Mouse (Mus musculus) embryonic facial prominence, embryonic 14.5 days (tissue): ENCODE measurements around the gene Glod4. TPM values are rescaled to one million over a fixed set of nuclear protein-coding genes. Genes with fewer than 3 reads are reported as not detected.

Experiments
- ATAC-seq: fragments of 200-750 bp; cut with Nextera tagmentation; 2 replicates; pipeline ENCODE4 v1.8.0; 2017; ENCODE audit warnings: low read depth, moderate number of reproducible peaks, moderate TSS enrichment
- DNase-seq: peaks from one replicate; pipeline ENCODE4 v3.0.0-alpha.2; 2015; ENCODE audit warnings: low spot score
- H3K27ac ChIP-seq: fragments of 300-500 bp; sonication (generic); replicated peaks from 2 replicates; pipeline ENCODE4 v1.5.1; 2014; ENCODE audit warnings: low read depth, mild to moderate bottlenecking, low read length, moderate library complexity
- H3K27me3 ChIP-seq: fragments of 300-500 bp; sonication (generic); replicated peaks from 2 replicates; pipeline ENCODE4 v1.6.1; 2014; ENCODE audit warnings: low read length; ENCODE audit not compliant: control insufficient read depth, insufficient read depth
- H3K36me3 ChIP-seq: fragments of 300-500 bp; sonication (generic); 2 replicates; pipeline ENCODE4 v1.6.1; 2014; ENCODE audit warnings: low read length, mixed read lengths; ENCODE audit not compliant: control insufficient read depth, insufficient read depth
- H3K4me1 ChIP-seq: fragments of 300-500 bp; sonication (generic); 2 replicates; pipeline ENCODE4 v1.6.1; 2014; ENCODE audit warnings: antibody characterized with exemption, low read length; ENCODE audit not compliant: control insufficient read depth, insufficient read depth
- H3K4me2 ChIP-seq: fragments of 300-500 bp; sonication (generic); 2 replicates; pipeline ENCODE4 v1.6.1; 2014; ENCODE audit warnings: low read depth, mild to moderate bottlenecking, low read length, moderate library complexity, mixed read lengths
- H3K4me3 ChIP-seq: fragments of 300-500 bp; sonication (generic); 2 replicates; pipeline ENCODE4 v1.5.1; 2014; ENCODE audit warnings: low read depth, mild to moderate bottlenecking, low read length
- H3K9ac ChIP-seq: fragments of 300-500 bp; sonication (generic); 2 replicates; pipeline ENCODE4 v1.6.1; 2014; ENCODE audit warnings: low read depth, mild to moderate bottlenecking, low read length, moderate library complexity, mixed read lengths
- H3K9me3 ChIP-seq: fragments of 300-500 bp; sonication (generic); 2 replicates; pipeline ENCODE4 v1.6.1; 2016; ENCODE audit warnings: low read length; ENCODE audit not compliant: control insufficient read depth
- WGBS: fragments of 180-500 bp; shearing (Covaris S2); extraction: QIAGEN DNeasy Blood & Tissue Kit; methylation state at CpG from one replicate; pipeline ENCODE4 v1.1.7; 2014; 5-methylcytosine and 5-hydroxymethylcytosine counted together
- polyA plus RNA-seq: library from polyadenylated mRNA; unstranded; fragments of >200 nt; fragmentation: Nextera tagmentation; extraction: Ambion mirVana; gene quantifications from 2 replicates; pipeline ENCODE4 v1.2.1, GENCODE M21; 2014

Glod4 gene
- polyA plus RNA-seq, 1 experiment from 2014 or later, result 129 TPM

DNA sequence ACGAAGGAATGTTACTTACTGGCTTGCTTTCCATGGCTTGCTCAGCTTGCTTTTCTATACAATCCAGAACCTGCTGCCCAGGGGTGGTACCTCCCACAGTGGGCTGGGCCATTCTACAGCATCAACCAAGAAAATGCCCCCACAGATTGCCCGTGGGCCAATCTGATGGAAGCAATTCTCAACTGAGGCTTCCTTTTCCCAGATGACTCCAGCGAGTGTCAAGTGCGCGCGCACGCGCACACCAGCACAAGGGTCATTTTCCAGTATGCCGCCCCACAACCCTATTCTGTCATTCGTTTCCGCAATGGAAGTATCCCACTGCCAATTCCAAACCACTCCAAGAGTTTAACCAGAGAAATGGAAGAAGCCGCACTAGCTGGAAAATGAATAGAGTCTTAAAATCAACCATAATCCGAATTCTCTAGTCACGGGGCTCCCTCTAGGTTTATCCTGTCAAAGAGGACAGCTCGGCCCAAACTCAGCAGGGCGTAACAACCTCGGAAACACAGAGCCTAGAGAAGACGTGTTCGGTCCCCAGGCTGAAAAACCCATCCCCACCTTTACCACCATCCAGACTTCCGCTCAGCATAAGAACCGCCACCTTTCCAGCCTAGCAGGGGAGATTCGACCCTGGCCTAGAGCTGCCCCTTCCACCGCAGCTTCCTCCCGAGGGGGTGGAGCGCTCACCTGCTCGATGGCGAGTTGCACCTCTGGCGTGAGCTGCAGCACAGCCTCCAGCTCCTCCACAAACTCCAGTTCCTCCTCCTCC lies 64.6 kb downstream of the Glod4 start:
- Histone ChIP-seq H3K36me3 (0 out of 2 replicates have a peak, but pooled peaks cover 12% of the 10 kb centered on the region), H3K9me3 (no peaks in the 10 kb centered on the region), H3K4me1 (peaks cover 10% of the 10 kb centered on the region), H3K4me2 (peak overlapping the region; percentile 81), H3K4me3 (peak overlapping the region; percentile 87), H3K27ac (peak overlapping the region; percentile 33; the same call in 1 of the 2 replicates), H3K27me3 (no peaks in the 10 kb centered on the region), H3K9ac (peak overlapping the region; percentile 72)
- DNase-seq (peak; percentile 64), ATAC-seq (peak; percentile 82)
- 1% methylated on average over 28 of the region's 28 CpGs for WGBS

DNA sequence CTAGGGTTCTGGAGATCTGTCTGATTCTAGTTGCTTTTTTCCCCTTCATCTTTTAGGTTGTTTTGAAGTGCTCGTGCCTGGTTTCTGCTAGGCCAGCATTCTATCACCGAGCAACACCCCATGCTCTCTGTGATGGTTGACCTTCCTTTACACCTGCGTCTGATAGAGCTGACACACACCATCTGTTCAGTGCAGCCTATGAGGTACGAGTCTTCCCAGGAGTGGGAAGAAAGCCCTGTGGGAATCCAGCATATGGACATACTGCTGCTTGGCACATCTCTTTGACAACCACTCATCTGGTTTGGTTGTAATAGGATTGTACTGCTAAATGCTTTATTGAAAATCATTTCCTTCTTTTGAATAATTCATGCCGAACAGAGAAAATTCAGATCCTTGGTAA lies 73.3 kb downstream of the Glod4 start:
- peaks cover 16% of the 10 kb centered on the region; the same call in 1 of the 2 replicates for H3K36me3 ChIP-seq
- H3K27me3 ChIP-seq, result no peaks in the 10 kb centered on the region
- no peak for DNase-seq
- H3K9ac ChIP-seq, result no peak overlapping the region
- WGBS, result 61% methylated on average over 5 of the region's 5 CpGs
- H3K4me3 ChIP-seq, result no peak overlapping the region
- no peak overlapping the region for H3K27ac ChIP-seq
- no peak for ATAC-seq
- H3K4me2 ChIP-seq, result no peak overlapping the region
- no peaks in the 10 kb centered on the region for H3K9me3 ChIP-seq
- H3K4me1 ChIP-seq, result no peaks in the 10 kb centered on the region

DNA sequence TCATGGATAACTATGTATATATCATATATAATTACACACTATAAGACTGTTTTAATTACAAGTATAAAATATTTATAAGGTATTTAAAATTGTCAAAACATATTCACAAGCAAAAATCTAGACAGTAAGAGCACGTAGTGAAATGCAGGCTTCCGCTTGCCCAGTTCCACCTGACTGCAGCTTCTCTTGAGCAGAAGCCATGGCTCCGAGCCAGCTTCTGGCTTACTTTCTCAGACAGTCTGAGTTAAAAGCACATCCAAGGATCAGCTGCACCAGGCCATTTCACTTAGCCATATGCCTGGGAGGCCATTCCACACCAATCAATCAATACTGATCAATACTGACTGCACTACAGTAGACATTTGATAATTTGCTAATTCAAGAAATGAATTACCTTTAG lies 74.5 kb downstream of the Glod4 start:
- Histone ChIP-seq H3K27ac (peak overlapping the region; percentile 15; the same call in 1 of the 2 replicates), H3K4me2 (no peak overlapping the region), H3K9me3 (no peaks in the 10 kb centered on the region), H3K9ac (no peak overlapping the region), H3K4me1 (no peaks in the 10 kb centered on the region), H3K36me3 (peaks cover 24% of the 10 kb centered on the region; the same call in 1 of the 2 replicates), H3K27me3 (no peaks in the 10 kb centered on the region), H3K4me3 (no peak overlapping the region)
- ATAC-seq, result no peak
- DNase-seq, result peak; percentile 77
- WGBS, result 68% methylated on average over 3 of the region's 3 CpGs

DNA sequence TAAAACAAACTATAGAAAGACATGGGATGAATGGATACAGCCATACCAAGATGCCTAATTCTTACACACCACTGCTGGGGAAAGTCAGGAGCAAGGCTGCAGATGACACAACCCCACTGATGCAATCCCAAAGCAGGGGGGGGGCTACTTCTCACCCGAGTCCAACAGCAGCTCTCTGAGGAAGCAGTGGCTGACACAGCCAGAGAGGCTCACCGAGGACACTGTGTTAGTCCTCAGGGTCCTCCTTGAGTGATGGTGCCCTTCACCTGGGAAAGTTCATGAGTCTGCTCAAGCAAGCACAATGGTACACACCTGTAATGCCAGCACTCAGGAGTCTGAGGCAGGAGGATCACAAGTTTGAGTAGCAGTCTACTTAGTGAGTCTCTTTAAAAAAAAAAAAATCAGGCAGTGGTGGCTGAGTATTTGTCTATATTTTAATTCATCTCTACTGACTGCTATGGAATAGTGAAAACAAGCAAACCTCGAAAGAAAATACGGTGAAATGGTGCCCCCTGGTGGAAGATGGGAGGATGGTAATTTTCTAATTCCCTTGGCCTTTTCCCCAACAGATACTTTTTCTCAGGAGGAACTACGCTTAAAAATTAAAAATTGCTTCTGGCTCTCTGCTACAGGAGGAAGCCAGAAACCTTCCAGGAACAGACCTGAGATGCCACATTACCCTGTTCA lies 76.3 kb downstream of the Glod4 start:
- 21% methylated on average over 5 of the region's 5 CpGs for WGBS
- ATAC-seq (no peak), DNase-seq (peak; percentile 72)

DNA sequence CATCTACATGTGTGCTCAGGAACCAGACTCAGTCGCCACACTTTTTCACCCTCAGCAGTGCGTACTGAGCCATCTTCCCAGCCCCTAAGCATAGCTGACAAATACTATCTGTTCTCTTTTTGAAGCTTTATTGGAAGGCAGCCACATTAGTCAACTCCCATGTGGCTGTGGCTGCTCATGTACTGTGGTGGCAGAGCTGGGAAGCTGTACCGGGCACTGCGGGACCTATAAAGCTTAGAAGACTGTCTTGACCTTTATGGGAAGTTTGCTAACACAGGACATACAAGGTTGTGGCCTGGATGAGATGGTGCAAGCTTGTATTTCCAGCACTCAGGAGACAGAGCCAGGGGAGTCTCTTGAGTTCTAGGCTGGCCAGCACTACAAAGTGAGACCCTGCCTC lies 76.9 kb downstream of the Glod4 start:
- Histone ChIP-seq H3K4me3 (no peak overlapping the region), H3K9me3 (no peaks in the 10 kb centered on the region), H3K4me1 (no peaks in the 10 kb centered on the region), H3K27me3 (no peaks in the 10 kb centered on the region), H3K36me3 (peaks cover 26% of the 10 kb centered on the region), H3K27ac (no peak overlapping the region), H3K9ac (no peak overlapping the region), H3K4me2 (no peak overlapping the region)
- WGBS, result 88% methylated on average over 4 of the region's 4 CpGs
- DNase-seq (no peak), ATAC-seq (no peak)

More for the DNA sequence above, 76.3 kb downstream of the Glod4 start:
- peaks cover 26% of the 10 kb centered on the region for H3K36me3 ChIP-seq
- H3K4me3 ChIP-seq, result no peak overlapping the region
- H3K4me1 ChIP-seq, result no peaks in the 10 kb centered on the region
- H3K9ac ChIP-seq, result no peak overlapping the region
- no peaks in the 10 kb centered on the region for H3K27me3 ChIP-seq
- H3K27ac ChIP-seq, result no peak overlapping the region
- H3K4me2 ChIP-seq, result no peak overlapping the region
- no peaks in the 10 kb centered on the region for H3K9me3 ChIP-seq

DNA sequence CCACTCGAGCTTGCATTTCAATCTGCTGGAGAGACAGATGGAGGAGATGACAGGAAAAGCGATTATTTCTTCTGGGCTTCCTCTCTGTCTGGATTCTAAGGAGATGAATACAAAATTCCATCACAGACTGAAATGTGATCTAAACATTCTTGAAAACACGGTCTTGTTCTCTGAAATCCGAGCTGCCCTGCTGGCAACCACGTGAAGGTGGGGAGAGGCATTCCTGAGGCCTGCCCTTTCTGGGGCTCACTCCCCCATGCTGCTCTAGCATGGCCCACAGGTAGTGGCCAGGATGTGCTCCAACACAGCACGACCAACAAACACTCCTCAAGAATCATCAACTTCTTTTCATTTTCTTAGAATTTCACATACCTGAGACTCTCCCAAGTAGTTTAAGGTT lies 83.3 kb downstream of the Glod4 start:
- Histone ChIP-seq H3K4me1 (no peaks in the 10 kb centered on the region; the same call in 1 of the 2 replicates), H3K27ac (0 out of 2 replicates have a peak overlapping the region, but pooled peaks have one; percentile 35), H3K27me3 (no peaks in the 10 kb centered on the region), H3K9ac (no peak overlapping the region), H3K4me3 (no peak overlapping the region), H3K9me3 (no peaks in the 10 kb centered on the region), H3K4me2 (no peak overlapping the region), H3K36me3 (peaks cover 37% of the 10 kb centered on the region)
- ATAC-seq (peak; percentile 53; the same call in 1 of the 2 replicates), DNase-seq (peak; percentile 72)
- 28% methylated on average over 6 of the region's 6 CpGs for WGBS

DNA sequence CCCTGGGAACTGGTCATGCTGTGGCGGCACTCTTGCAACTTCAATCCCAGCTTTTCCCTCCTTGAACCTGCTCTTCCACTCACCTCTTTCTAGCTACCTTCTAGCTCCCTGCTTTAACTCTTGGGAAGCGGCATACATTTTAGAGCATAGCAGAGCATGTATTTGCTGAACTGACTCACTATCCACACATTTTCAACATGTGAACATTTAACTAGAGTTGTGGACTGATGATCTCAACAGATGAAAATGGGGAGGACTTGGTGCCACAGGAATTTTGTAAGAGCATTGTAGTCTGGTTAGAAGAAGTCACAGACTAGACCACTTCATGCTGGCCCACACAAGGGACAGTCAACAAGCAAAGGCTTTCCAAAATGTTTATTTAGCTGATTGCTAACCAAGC lies 85.2 kb downstream of the Glod4 start:
- no peak overlapping the region for H3K4me2 ChIP-seq
- no peak overlapping the region for H3K27ac ChIP-seq
- DNase-seq (no peak), ATAC-seq (no peak)
- H3K4me3 ChIP-seq, result no peak overlapping the region
- no peaks in the 10 kb centered on the region for H3K27me3 ChIP-seq
- H3K9me3 ChIP-seq, result no peaks in the 10 kb centered on the region
- H3K36me3 ChIP-seq, result peaks cover 33% of the 10 kb centered on the region
- no peak overlapping the region for H3K9ac ChIP-seq
- H3K4me1 ChIP-seq, result no peaks in the 10 kb centered on the region; the same call in 1 of the 2 replicates
- WGBS, result 83% methylated on average over 2 of the region's 2 CpGs

DNA sequence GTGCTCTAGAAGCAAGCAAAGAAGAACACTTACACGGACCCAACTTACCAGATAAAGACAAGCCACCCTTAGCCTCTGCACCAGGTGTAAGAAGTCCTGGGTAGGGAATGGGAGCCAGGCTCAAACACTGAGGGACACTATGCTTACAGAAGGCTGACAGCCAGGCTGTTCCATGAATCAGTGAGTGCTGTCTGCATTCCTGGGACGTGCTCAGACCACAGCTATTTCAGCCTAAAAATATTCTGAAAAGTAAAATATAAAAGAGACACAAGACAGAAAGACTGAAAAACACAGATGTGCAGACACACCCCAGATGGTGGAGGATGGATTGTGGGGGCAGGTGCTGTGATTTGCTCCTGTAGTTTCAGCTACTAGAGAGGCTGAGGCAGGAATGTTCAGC lies 88.7 kb downstream of the Glod4 start:
- 65% methylated on average over 2 of the region's 2 CpGs for WGBS
- DNase-seq (no peak), ATAC-seq (no peak)
- H3K9ac ChIP-seq, result no peak overlapping the region
- no peak overlapping the region for H3K4me2 ChIP-seq
- no peaks in the 10 kb centered on the region; the same call in 1 of the 2 replicates for H3K4me1 ChIP-seq
- no peaks in the 10 kb centered on the region for H3K9me3 ChIP-seq
- no peak overlapping the region for H3K27ac ChIP-seq
- peaks cover 19% of the 10 kb centered on the region; the same call in 1 of the 2 replicates for H3K36me3 ChIP-seq
- H3K27me3 ChIP-seq, result no peaks in the 10 kb centered on the region
- H3K4me3 ChIP-seq, result no peak overlapping the region
